Mouse (Mus musculus) v-Abl transformed pro-B cells (cell line): ENCODE data around the gene Polr2h.

Experiments
- in situ Hi-C, 2 experiments: fragments of 400-800 bp; cut with MboI; formaldehyde crosslinking; loops; one replicate each; pipeline ENCODE4 v1.15.1; 2025; ENCODE audit not compliant: unreplicated experiment in 2 of 2

The Polr2h gene

GRCm38 (mm10) chr16:20739845-20740244 lies 22.4 kb downstream of the Polr2h start:
- in situ Hi-C loops: no loop called here

DNA sequence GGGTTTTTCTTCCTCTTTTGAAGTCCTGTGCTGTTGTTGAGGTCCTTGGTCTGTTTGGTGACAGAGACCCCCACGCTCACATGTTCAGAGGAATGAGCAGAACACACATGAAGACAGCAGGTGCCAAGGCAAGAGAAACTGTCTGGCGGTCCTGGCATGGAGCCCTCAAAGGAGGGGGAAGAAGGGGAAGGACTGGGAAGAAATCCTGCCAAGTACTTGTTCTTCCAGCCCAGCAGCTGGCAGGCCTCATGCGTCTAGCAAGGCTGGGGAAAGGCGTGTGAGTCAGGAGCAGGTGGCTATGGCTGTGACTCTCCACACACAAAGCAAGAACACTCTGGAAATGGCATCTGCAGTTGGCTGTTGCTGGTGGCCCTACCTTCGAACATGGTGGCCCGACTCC lies 29.2 kb downstream of the Polr2h start:
- in situ Hi-C loops: no loop called here

DNA sequence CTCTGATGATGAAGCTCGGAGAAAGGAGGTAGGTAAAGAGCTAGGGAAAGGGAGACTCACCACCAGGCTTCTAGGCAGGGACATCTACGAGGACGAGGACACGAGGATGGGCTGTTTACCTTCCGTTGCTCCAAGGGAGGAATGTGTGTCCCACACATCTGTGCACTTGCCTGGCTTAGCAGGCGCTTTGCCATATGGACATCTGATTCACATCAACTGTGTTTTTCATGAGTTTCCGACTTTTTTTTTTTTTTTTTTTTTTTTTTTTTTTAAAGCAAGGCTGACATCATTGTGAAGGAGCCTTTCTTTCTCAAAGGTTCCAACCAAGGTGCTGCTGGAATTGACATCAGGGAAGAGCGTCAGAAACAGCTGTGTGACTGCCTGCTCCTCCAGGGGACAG lies 33.1 kb downstream of the Polr2h start:
- in situ Hi-C loops: no loop called here

GRCm38 (mm10) chr16:20756052-20756451 lies 38.6 kb downstream of the Polr2h start:
- in situ Hi-C loops: no loop called here

DNA sequence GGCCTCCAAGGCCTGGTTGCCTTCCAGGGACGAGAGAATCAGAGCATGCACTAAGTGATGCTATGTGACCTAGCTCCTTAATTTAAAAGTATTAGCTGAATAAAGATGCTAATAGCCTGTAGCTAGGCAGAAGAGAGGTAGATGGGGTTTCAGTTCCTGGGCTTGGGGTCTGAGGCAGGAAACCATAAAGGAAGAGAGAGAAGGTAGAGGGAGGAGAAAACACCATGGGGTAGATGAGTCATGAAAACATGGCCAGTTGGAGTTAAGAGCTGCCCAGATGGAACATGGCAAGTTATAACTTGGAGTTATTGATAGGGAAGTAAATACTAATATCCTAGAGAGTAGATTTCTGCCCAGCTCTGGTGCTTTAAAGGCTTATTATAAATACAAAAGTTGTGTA lies 39.9 kb downstream of the Polr2h start:
- in situ Hi-C loops: no loop called here

DNA sequence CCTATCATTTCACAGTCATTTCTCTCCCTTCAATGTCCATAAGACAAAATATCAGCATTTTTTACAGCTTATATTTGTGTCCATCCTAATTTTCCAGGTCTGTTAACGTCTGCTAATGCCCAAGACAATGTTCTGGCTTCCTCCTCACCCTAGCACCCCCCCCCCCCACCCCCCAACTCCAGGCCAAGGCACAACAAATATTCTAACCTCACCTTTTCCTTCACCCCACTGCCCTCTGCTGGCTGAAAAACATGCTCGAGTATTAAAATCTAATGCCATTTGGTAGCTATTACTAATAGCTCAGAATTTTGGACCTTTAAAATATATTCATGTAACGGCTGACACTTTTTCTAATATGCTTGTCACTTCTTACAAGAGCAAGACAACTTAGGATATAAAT lies 44.2 kb downstream of the Polr2h start:
- in situ Hi-C loops: loop anchor here (5.0 kb wide), 3 partner anchors 44 to 264 kb away; partner anchors contain the start of genes Eif2b5 (in 2 of the 2), Clcn2 (in 1 of the 2) and Polr2h (in 1 of the 2)

DNA sequence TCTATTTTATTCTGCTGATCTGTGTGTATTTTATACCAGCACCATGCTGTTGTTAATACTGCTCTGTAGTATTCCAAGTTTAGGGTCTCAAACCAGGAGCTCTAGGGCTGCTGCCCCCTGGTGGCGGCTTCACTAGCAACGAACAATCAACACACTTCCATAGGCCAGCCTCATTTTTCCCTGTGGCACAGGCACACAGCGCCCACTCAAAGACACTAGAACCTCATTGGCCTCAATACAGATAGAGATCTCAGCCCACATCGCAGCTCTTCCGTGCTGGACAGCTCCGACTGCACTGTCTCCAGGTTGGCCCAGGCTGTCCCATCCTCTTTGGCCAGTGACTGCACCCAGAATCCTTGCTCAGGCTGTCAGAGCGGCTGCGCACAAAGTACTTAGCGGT lies 47.8 kb downstream of the Polr2h start:
- in situ Hi-C loops: no loop called here
